Mouse (Mus musculus): ENCODE measurements around the gene Art3.

The Art3 gene

GRCm38 (mm10) chr5:92413271-92413981 lies 81.8 kb downstream of the Art3 start:
- in situ Hi-C loops (cut with MboI, MseI): loop anchor here (25.0 kb wide), 1 partner anchor 1476 kb away; the partner anchor contains the start of gene Mthfd2l

GRCm38 (mm10) chr5:92413982-92414375 lies 82.4 kb downstream of the Art3 start:
- in situ Hi-C loops (cut with MboI, MseI): loop anchor here (25.0 kb wide), 1 partner anchor 1477 kb away; the partner anchor contains the start of gene Mthfd2l

DNA sequence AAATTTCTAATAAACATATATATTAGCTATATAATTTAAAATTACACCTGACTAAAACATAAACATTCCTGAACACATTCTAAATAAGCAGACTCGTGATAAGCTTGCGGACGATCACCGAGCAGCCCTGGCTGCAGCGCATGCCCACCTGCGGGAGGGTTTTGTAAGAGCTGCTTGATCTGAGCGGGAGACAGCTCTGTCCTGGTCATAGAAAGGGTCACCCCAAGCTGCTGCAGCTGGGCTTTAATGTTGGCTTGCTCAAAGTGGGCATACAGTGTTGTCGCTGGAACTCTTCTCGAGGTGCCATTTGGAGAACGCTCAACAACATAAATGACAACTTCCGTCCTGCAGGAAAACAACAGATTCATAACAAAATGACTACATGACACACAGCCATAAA lies 92.5 kb downstream of the Art3 start:
- in situ Hi-C loops (cut with MboI, MseI): loop anchor here (25.0 kb wide), 1 partner anchor 1487 kb away; the partner anchor contains the start of gene Mthfd2l

DNA sequence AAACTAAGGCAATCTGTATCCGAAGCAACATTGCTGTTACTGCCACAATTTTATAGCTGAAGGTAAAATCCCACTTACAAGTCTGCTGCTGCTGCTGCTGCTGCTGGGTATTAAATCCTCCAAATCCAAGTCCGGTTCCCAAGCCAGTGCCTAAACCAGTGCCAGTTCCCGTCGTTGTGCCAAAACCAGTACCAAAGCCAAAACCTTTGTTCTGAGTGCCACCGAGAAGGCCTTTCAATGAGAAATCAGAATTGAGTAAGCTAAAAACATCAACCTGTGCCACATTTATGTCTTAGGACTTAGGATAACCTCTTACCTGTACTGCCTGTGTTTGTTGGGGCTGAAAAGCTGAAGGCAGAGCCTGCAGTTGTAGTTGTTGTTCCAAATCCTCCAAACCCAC lies 99.1 kb downstream of the Art3 start:
- in situ Hi-C loops (cut with MboI, MseI): no loop called here

DNA sequence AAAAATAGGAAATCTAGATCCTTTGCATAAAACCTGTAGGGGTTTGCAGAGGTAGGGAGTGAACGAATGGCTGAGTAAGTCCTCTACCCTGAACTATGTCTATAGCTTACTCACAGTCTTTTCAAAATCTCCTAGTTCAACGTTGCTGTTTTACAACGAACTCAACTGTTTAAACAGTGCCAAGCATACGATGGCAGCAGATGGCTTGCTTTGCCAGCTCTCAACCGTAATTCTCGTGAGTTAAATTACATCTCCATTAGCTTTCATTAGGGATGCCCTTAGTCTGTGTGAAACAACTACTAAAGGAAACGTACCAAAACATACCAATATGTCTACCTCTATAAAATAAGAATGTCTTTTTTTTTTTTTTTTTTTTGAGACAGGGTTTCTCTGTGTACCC lies 100.0 kb downstream of the Art3 start:
- in situ Hi-C loops (cut with MboI, MseI): no loop called here

GRCm38 (mm10) chr5:92434070-92434469 lies 102.4 kb downstream of the Art3 start:
- in situ Hi-C loops (cut with MboI, MseI): no loop called here

DNA sequence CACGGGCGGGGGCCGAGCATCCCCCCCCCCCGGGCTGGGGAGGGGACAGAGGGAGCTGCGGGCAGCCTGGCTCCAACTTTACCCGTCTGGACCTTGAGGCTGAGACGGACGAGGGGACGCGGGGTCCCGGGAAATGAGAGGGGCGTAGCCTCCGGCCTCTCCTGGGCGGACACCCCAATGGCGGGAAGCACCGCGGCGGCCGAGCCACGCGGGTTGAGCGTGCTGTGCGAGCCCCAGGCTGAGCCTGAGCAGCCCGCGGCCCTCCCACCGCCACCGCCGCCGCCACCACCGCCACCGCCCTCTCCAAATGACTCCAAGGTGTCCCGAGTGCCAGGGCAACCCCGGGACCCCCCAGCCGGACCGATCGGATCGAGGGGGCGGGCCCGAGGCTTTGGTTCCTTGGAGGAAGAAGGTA lies 103.0 kb downstream of the Art3 start:
- in situ Hi-C loops (cut with MboI, MseI): no loop called here

- in situ Hi-C loops (cut with MboI, MseI): loop anchor here (5.0 kb wide), 1 partner anchor 72 kb away; the partner anchor contains the start of gene Scarb2
These were observed 103.5 kb downstream of the Art3 start, which contains the start of gene Nup54 for GRCm38 (mm10) chr5:92435025-92435584. Nup54 (minus strand) TSS chr5:92435219.

- in situ Hi-C loops (cut with MboI, MseI): loop anchor here (5.0 kb wide), 1 partner anchor 69 kb away; the partner anchor contains the start of gene Scarb2
These were observed 106.9 kb downstream of the Art3 start for GRCm38 (mm10) chr5:92438540-92438939.

DNA sequence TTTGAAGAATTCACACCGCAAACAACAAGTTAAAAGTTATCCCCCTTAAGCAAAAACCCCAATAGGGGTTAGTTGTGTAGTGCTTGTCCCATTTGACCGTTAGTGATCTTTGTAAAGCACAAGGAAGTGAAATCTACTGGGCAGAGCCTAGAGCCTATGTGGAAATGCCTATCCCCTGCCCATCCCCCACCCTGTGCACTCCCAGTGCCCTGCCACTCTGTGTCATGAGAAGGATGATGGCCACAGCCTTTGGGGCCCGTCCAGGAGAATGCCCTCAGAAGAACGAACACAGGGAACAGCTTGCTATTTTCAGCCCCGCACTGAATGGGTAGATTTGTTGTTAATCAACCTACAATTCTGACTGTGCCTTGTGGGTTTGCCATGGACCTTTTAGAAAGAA lies 109.9 kb downstream of the Art3 start:
- in situ Hi-C loops (cut with MboI, MseI): no loop called here

- in situ Hi-C loops (cut with MboI, MseI): no loop called here
These were observed 111.3 kb downstream of the Art3 start for GRCm38 (mm10) chr5:92442914-92443313.

- in situ Hi-C loops (cut with MboI, MseI): no loop called here
These were observed 113.4 kb downstream of the Art3 start for GRCm38 (mm10) chr5:92445016-92445415.

DNA sequence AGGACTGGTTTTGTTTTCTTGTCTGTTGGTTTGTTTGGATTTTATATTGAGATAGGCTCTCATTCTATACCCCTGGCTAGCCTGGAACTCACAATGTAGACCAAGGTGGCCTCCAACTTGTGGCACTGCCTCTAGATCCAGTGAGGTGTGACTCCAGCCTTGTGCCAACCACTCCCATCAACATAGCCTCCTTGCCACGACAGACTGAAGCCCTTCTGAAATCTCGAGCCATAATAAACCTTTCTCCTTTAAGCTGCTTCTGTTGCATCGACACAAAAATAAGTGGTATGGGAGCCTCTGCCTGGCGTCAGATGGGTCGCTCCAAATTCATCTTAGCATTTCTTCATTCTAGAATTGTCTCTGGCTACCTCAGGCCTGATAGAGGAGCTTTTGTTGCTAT lies 115.1 kb downstream of the Art3 start:
- in situ Hi-C loops (cut with MboI, MseI): no loop called here

- in situ Hi-C loops (cut with MboI, MseI): no loop called here
These were observed 121.2 kb downstream of the Art3 start for GRCm38 (mm10) chr5:92452876-92453275.

DNA sequence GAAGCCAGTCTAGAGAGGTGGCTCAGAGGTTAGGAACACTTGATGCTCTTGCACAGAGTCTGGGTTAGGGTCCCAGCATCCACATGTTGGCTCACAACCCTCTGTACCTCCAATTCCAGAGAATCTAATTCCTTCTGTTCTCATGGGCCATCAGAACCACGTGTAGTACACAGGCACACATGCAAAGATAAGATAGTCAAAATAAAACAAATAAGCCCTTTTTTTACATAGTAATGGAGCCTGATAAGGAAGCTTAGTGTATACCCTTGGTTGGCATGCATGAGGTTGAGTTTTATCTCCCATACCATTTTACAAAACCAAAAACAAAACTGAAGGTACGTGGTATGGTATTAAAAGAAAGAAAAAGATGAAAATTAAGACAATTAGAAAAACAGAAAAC lies 125.8 kb downstream of the Art3 start:
- in situ Hi-C loops (cut with MboI, MseI): no loop called here

DNA sequence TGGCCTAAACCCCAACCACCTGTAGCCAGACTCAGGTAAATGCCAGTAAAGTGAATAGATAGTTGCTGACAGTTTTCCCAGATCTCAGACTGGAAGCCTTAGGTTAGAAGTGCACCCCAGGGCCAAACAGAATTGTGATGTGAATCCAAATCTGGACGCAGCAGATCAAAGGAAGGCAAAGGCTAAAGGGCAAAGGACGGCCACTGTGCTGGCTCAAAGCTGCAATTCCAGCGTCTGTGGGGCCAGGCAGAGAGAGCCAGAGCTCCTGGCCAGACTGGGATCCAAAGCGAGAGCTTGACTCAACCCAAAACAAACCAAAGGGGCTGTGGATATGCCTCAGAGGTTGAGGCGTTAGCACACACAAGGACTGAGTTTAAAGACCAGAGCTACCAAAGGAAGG lies 127.1 kb downstream of the Art3 start:
- in situ Hi-C loops (cut with MboI, MseI): no loop called here

- in situ Hi-C loops (cut with MboI, MseI): loop anchor here (5.0 kb wide), 1 partner anchor 201 kb away; no protein-coding TSS in a partner anchor
These were observed 129.7 kb downstream of the Art3 start for GRCm38 (mm10) chr5:92461321-92461720.

All from T-helper 1 cell (primary cell).